Mouse (Mus musculus) cortical plate, adult 2 months (tissue): ENCODE data around the gene Slc29a2.

ENCODE experiments used
- CTCF ChIP-seq: fragments of 200-500 bp; IDR thresholded peaks from 2 replicates; pipeline ENCODE4 v1.5.1; 2011; ENCODE audit warnings: mild to moderate bottlenecking, control low read depth, low read length; ENCODE audit not compliant: insufficient read depth; ENCODE audit errors: extremely low read depth
- POLR2A ChIP-seq: fragments of 200-500 bp; IDR thresholded peaks from 2 replicates; pipeline ENCODE4 v1.6.1; 2011; ENCODE audit warnings: mild to moderate bottlenecking, low read length, control low read depth; ENCODE audit not compliant: insufficient read depth; ENCODE audit errors: extremely low read depth

DNA sequence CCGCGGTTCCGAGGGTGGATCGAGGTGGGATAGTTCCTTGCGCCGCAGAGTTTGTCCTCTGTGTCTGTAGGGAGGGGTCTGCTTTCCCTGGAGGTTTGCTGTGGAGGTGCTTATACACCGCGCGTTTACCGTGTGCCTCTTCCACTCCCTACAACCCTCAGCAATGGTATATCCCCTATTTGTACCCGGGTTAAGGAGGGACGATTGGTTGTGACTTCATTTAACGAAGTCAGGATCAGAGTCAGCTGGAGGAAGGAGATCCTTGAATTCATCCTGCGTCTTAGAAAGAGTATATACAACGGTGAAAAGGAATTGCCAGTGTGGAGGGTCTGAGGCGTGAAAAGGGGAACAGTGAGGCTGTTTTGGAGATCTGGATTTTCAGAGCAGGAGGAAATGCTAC lies 17.9 kb downstream of the Slc29a2 start:
- TF ChIP-seq POLR2A (no peak), CTCF (no peak)
